Mouse (Mus musculus): ENCODE results near the gene Pigr. TPM values are rescaled to one million over a fixed set of nuclear protein-coding genes. Genes with fewer than 3 reads are reported as not detected.

The Pigr gene
- polyA plus RNA-seq, 1 experiment from 2014 or later, result not detected

Other genes with a start within 250 kb of the Pigr start
- not detected in 2 replicates for gene Zp3r, start 197.1 kb upstream of the Pigr start, polyA plus RNA-seq (2015; fragmentation: Nextera tagmentation; extraction: Ambion mirVana)
- gene C4bp, start 165.1 kb upstream of the Pigr start, polyA plus RNA-seq (2015; fragmentation: Nextera tagmentation; extraction: Ambion mirVana), result not detected in 2 replicates
- gene Gm29427, start 110.9 kb upstream of the Pigr start, polyA plus RNA-seq (2015; fragmentation: Nextera tagmentation; extraction: Ambion mirVana), result 0.22 TPM in 1 of 2 replicates, not detected in the other
- gene Yod1, start 109.4 kb upstream of the Pigr start, polyA plus RNA-seq (2015; fragmentation: Nextera tagmentation; extraction: Ambion mirVana), result 16.4 and 16.8 TPM in 2 replicates
- 17.3 and 20.2 TPM in 2 replicates for gene Pfkfb2, start 97.4 kb upstream of the Pigr start, polyA plus RNA-seq (2015; fragmentation: Nextera tagmentation; extraction: Ambion mirVana)
- 0.39 and 0.56 TPM in 2 replicates for gene AA986860, start 94.7 kb upstream of the Pigr start, polyA plus RNA-seq (2015; fragmentation: Nextera tagmentation; extraction: Ambion mirVana)
- not detected in 2 replicates for gene Fcamr, start 25.8 kb upstream of the Pigr start, polyA plus RNA-seq (2015; fragmentation: Nextera tagmentation; extraction: Ambion mirVana)
- 0.92 and 1.3 TPM in 2 replicates for gene Fcmr, start 39.0 kb downstream of the Pigr start, polyA plus RNA-seq (2015; fragmentation: Nextera tagmentation; extraction: Ambion mirVana)
- gene Il24, start 60.8 kb downstream of the Pigr start, polyA plus RNA-seq (2015; fragmentation: Nextera tagmentation; extraction: Ambion mirVana), result not detected in 2 replicates
- not detected in 2 replicates for gene Il20, start 84.8 kb downstream of the Pigr start, polyA plus RNA-seq (2015; fragmentation: Nextera tagmentation; extraction: Ambion mirVana)
- gene Il19, start 113.4 kb downstream of the Pigr start, polyA plus RNA-seq (2015; fragmentation: Nextera tagmentation; extraction: Ambion mirVana), result not detected in 2 replicates
- not detected in 2 replicates for gene Il10, start 193.2 kb downstream of the Pigr start, polyA plus RNA-seq (2015; fragmentation: Nextera tagmentation; extraction: Ambion mirVana)

All from hindbrain, embryonic 15.5 days (tissue).